Mouse (Mus musculus) CD4-positive, CD25-positive, alpha-beta regulatory T cell, adult 2 months (primary cell): Measurements from ENCODE around the gene Cfap44.
"Not testable (repeated sequence)": the region's sequence is repeated elsewhere in the genome, so short reads cannot be mapped to it uniquely, and the experiment has no call there.

Source experiments
- DNase-seq: peaks from one replicate; pipeline ENCODE4 v3.0.0-alpha.2; 2012; ENCODE audit warnings: low read depth, low spot score

Gene Cfap44

DNA sequence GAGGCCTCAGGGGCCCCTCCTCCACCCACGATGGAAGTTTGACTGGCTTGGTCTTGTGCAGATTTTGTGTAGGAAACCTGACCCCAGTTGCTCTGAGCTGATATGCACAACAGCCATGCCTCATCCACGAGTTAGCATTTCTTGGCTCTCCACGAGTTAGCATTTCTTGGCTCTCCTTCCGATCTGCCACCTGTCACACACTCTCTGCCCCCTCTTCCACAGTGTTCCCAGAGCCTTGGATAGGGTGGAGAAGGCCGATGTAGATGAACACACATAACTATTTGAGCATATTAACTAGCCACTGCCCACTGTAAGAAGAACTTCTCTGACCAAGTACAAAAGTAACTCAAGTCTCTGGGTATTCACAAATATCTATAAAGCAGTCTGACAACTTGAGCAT is 33.9 kb downstream of the Cfap44 start:
- DNase-seq: no peak

DNA sequence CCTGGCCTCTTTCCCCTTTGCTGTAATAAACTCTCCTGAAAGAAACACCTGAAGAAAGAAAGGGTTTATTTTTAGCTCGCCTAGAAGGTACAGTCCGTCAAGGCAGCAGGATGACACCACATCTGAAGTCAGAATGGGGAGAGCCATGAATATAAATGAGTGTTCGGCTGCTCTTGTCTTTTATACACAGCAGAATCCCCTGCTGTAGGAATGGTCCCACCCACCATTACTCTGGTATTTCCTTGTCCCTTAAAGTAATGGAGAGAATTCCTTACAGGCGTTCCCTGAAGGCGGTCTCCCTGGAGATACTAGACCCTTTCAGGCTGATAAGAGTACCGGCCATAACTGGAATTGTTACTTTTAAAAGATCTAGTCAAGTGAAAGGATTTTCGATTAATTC is 35.4 kb downstream of the Cfap44 start:
- DNase-seq: no peak

DNA sequence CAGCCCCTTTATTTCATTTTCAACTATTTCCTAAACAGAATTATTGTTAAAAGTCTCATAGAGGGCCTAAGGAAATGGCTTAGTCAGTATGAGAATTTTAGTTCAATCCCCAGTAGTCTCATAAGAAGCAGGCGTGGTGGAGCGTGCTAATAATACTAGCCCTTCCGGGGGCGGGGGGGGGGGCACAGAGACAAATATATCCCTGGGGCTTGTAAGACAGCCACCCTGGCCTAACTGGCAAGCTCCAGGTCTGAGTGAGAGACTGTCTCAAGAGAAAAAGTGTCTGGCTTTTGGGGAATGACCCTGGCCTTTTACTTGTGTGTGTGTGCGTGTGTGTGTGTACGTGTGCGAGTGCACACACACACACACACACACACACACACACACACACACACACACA is 40.3 kb downstream of the Cfap44 start:
- DNase-seq: no peak

DNA sequence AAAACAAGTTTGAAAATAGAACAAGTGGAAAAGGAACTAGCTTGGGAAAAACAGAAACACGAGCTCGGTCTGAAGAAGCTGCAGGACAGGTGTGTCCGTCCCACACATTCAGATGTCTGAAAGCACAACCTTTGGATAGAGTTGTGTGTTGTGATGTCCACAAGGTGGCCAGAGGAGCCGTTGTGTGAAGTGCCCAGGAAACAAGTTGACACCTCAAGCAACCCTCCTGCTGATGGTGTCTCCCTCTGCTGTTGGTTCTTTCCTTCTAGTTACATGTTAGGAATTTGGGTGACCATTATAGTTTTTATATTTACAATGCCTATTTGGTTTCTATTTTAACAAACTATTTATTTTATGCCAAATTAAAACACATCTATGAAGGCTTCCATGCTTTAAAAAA is 40.9 kb downstream of the Cfap44 start:
- no peak for DNase-seq

DNA sequence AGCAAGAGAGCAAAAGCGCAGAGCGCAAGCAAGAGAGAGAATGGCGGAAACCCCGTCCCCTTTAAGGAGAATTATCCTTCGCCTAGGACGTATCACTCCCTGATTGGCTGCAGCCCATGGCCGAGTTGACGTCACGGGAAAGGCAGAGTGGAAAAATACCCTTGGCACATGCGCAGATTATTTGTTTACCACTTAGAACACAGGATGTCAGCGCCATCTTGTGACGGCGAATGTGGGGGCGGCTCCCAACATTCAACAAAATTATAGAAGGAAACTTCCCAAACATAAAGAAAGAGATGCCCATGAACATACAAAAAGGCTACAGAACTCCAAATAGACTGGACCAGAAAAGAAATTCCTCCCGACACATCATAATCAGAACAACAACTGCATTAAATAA is 47.3 kb downstream of the Cfap44 start:
- not testable (repeated sequence) for DNase-seq

DNA sequence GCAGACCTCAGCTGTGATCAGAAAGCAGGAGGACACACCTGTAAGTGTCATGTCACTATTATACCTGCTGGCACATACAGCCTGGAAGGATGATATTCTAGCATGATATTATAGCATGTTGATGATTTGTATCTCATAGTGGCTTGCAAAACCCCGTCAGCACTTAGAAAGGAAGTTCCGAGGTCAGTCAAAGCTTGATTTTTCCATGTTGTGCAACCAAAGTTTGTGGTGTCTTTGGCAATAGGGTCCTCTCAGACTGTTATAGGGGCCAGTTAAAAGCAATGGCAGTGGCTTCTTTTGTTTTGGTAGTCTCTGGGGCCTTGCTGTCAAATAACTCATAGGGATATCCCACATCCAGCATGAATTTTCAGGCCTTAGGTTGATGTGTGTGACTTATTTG is 63.3 kb downstream of the Cfap44 start:
- no peak for DNase-seq

DNA sequence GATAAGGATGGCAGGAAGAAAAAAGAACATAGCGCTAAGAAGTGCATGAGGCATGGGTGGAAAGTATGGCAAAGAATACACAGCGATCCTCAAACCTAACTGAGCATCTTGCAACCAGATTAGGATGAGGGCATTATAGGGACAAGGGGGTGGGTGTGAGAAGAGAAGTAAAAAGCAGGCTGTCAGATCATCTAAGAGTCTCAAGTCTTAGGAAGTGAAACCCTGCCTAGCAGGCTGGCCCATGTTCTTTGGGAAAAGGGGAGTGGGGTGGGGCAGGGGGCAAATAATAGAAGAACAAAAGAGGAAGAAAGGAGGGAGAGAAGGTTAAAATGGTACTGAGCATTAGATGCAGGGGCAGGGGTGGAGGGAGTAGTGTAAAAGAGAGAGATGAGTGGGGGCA is 64.2 kb downstream of the Cfap44 start:
- DNase-seq: no peak

DNA sequence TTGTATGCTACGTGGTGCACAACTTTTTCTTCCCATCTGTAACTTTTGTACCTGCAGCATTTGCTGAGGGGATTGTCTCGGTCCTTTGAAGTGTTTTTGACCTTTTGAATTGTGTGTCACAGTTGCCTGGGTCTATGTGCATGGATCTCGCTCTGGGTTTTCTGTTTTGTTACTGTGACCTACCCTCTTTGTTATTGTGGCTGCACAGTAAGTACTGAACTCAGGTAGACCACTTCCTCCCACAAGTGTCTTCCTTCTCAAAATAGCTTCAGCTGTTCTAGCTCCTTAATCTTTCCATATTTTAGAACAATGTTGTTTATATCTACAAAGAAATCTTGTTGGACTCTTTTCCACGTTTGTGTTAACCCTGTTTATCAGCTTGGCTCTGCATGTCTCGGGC is 66.3 kb downstream of the Cfap44 start:
- peak; percentile 21 for DNase-seq

DNA sequence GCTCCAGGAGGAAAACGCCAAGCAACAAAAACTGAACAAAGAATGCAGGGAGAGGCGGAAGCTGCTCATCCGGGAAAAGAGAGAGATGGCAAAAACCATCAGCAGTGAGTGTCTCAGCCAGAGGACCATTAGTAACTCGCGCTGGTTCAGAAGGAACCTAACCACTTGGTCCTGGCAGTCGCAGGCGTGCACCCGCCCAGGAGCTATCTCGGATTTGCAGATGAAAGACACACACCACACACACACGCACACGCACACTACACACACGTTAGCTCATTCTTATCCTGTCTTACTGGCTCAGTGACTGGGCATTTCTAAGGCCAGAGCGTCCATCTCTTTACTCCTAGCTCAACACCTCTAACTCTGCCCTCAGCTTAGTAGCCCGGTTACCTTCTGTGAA is 80.7 kb downstream of the Cfap44 start:
- DNase-seq: no peak

DNA sequence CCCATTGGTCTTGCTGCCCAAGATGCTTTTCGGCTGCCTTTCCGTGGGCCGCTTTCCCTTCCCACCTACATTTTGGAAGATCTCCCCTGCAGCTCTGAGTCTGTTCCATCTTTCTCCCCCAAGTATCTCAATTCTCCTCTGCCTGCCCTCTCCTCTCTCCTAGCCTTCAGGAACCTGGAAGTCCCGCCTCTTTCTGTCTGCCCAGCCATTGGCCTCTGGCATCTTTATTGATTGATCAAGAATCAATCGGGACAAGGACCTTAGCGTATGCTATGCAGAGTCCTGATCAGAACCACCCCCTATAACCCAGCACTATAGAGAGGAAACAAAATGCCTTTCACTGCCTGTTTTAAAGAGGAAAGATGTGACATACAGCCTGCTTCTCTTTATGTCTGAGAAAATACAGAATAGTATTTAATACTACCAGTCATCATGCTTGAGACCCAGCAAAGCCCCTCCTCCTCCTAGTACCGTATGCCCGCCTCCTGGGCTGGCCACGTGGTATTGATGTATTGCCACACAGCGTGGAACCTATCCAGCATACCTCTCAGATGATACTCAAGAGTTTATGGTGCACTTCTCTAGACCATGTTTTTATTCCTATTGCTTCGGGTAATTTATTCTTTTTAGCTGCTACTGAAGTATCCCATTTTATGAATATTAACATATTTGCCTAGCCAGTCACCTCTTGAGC is 81.2 kb downstream of the Cfap44 start:
- DNase-seq: no peak

DNA sequence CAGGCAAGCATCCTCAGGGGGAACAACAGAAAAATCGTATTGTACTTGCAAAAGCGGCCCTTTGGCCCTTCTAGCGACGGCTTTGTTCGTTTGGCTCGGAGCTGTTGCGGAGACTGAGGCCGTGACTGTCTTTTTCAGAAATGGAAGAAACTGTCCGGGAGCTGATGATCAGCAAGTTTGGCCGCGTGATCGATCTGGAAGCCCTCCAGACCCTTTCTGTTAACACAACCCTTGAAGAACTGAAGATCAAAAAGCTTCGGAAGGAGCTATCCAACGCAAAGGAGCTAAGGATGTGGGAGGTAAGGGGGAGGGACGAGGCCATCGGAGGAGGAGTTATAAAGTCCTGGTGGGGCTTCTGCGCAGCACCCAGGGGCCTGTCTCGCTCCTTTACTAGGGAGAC is 84.2 kb downstream of the Cfap44 start:
- no peak for DNase-seq

DNA sequence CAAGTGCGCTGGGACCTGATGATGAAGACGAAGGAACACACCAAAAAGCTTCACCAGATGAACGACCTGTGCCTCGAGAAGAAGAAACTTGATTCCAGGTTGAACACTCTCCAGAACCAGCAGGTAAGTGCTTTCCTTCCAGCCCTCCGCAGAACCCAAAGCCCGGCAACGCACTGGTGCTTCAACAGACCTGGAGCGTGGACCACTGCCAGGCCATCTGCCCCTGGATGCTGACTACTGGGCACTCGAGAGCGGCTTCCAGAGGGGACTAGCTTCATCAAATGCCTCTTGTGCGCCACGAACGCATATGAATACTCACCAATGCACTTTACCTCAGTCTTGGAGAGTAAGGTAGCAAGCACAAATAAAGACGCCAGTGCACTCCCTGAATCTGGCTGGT is 85.3 kb downstream of the Cfap44 start:
- DNase-seq: no peak

DNA sequence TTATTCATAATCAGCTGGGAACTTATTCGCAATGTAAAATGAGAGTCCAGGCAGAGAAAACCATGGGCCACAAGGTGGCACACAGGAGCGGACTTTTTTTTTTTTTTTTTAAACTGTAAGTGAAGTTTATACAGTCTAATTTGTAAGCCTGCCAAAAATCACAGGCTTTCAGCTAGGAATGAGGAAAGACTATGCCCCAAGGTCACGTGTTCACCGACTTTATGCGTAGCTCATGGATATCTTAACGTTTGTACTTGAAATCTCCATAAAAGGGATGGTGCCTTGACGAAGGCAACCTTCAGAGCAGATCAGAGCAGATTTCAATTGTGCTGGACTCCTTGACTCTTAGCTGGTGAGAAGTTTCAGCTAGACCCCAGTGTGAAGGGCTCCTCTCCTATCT is 86.0 kb downstream of the Cfap44 start:
- DNase-seq: no peak

DNA sequence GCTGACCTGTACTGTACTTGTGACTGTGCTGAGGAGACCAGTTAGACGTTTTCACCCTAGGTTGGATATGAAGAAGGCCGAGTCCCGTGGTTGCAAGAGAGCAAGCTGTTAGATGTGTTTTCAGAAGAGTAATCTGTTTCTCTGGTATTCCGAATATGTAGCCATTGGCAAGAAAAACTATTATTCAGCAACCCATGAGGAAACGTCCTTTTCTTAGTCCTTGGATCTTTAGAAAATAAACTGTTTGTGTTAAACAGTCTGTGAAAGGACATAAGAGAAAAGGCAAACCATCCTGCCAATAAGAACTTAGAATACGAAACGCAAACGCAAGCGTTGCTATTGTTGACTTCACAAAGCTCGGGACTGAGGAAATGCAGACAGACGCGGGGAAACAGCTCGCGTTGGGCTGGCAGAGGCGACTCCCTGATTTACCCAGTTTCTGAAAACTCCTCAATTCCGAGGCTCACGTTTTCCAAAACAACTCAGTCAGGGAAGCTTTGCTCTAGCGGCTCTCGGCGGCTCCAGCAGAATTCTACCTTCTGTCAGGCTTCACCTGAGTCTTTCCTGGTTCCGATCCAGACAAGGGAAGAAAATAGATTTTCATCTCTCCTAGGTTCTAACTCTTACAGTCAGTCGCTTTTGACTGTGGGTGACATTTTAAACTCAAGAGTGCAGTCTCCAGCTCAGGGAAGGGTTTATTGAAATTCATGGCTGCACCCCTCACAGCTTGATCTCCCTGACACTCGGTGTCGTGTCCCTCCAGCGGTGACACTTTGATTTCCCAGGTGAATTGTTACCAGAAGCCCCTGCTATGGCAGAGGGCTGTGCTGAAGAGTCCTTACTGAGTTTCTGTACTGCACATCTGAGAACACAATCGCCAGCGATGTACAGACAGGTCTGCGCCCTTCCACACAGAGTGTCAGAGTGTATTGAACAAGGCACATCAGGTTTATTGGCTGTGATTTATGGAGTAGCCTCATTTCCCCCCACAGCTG is 87.3 kb downstream of the Cfap44 start:
- DNase-seq: no peak

DNA sequence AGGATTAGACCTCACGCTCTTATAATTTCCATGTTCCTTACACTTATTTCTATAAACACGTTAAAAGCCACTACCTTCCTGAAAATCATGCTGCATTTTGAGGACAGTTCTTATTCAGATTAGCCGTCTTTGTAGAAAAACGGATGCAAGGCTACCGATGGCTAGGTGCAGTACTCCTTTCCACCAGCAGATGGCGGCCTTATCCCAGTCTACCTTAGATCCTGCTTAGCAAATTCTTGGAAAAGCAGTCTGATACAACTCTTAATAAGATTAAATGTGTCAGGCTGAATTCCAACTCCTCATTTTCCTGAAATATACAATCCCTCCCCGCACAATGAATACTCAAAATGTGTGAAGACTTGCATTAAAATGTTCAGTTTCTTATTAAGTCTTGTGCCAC is 89.5 kb downstream of the Cfap44 start:
- DNase-seq: peak; percentile 82

DNA sequence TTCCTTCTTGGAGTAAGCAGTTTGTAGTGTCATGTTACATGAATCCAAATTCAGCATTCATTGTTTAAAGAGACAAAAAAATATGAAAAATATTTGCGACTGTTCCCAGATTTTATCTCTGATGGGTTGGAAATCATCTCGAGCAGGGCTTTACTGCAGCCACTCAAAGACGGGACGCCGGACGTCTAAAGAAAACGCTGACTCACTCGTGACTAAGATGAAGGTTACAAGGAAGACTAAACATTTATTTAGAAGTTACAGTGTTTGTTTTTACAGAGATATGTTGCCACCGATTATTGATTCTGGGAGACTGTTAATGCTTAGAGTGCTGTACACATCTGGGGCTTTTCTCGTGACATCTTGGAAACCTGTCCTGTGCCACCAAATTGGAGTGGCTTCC is 90.2 kb downstream of the Cfap44 start:
- DNase-seq: no peak

DNA sequence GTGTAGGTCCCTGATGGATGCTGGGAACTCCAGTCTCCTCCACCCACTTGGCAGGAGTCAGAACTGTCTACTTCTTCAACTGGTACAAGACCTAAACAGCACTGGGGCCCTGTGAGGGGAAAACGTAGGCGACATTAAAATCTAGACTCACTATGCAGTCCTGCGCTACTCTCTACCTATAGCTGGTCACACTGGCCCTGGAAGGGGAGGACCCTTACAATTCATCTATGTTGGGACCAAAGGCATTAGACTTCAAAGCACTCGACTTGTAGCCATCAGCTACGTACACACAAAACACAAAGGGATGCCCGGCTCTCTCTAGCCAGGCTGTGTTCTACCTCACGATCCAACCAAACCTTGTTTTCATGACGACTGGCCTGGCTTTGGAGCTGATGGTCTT is 91.1 kb downstream of the Cfap44 start:
- no peak for DNase-seq

DNA sequence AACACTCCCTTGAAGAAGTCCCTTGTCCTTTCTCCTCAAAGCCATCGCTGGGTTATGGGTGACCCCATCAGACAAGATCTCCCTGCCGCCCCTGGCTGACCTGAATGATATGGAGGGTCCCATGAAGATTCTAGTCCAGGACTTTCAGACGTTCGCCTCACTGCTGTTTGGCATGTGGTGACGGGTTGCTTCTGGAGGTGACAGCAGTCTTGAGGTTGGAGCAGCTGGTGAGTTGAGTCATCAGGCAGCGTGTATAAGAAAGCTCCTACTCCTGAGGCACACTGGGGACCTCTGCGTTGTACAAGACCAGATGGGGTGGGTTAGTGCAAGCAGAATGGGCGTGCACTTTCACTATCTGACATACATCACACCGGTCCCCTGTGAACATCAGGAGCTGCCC is 92.0 kb downstream of the Cfap44 start:
- DNase-seq: no peak

DNA sequence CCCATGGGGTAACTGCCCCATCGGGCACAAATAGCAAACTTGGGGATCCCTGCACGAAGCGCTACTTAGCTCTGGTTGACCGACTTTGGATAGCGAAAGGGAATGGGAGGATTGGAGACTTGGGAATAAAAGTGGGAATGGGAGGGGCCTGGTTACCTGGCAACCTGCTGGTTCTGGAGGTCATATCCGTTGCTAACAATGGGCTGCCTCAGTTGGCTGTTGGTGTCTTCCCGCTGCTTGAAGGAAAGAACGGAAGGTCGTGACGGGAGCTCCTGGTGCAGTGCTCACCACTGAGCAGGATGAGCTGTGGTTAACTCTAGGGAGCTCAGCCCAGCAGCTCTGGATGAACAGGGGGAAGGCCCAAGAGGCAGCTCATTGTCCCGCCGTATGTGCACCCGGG is 92.6 kb downstream of the Cfap44 start:
- DNase-seq: no peak

DNA sequence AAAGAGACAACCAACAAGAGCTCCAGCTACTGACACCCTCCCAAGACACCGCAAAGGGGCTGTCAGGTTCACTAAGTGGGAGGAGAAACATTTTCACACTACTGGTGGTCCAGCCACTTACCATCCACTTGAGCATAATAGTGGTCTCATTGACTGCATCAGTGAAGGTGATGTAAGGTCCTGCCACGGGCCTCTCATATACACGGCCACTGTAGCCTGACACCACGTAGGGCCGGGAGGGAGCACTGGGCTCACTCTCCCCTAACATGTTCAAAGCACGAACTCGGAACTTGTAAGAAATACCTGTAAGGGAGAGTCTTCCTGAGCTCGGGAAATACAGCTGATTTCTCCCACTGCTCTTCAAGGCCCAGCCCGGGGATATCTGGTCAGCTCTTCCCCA is 96.5 kb downstream of the Cfap44 start:
- no peak for DNase-seq

DNA sequence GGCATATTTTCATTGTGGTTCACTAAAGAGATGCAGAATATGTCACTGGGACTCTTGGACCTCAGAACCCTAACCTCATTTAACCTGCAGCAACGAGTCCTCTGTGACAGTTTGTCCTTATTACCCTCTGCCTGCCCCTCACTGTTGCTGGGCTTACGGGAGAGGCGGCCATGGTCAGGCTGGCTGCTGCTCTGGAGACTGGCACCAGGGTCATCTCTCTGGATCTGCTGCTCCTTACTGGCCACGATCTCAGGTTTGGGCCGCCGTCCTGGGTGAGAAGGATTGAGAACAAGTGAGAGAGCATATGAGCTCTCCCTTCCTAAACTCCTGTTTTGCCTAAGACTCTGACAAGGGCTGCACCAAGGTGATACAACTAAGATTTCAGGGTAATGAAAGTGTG is 97.6 kb downstream of the Cfap44 start:
- DNase-seq: no peak

DNA sequence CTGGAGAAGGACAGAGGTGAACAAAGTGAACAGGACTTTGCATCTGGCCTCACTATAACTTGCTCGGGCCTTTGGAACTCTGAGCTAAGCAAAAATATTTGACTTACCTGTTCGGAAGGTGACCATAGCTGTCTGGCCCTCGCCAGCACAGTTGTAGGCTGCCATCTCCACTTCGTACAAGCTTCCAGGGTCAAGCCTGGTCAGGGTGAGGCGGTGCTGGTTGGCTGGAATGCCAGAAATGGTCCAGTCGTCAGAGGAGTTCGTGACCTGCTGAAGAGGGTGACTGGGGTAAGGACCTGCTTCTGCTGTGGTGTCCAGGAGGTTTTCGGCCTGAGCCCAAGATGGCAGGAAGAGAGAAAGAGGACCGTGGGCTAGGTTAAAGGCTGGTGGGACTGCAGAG is 98.1 kb downstream of the Cfap44 start:
- DNase-seq: no peak

DNA sequence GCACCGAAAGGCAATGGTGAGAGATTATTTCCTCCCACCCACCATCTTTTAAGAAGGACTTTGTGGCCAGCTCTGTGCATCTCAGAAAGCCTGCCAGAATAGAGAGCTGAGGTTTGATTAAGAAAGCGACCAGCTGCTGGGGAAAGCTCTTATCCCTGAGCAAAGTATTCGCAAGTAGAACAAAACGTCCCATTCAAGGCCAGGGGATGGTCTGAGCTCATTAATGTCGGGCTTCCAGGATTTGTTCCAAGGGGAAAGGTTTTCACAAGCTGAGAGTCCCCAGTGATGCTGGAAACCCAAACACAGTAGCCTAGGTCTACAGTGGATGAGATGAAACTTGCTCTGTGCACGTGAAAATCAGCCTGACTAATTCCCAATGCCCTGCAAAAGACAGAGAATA is 99.3 kb downstream of the Cfap44 start:
- no peak for DNase-seq
